Comparison of ENCODE assay signal across 8 mouse cellular contexts in genomic region chr11:70654198-70654922, GRCm38 (mm10). TPM values are rescaled to one million over a fixed set of nuclear protein-coding genes. Genes with fewer than 3 reads are reported as not detected.
DNase-seq lines count a peak whose midpoint lies in the region; ATAC-seq and TF ChIP-seq lines count a peak whose summit lies in the region.

Gene Pfn1 (minus strand): TSS chr11:70654644.

- DNase-seq in forebrain, embryonic 11.5 days (ENCODE audit: low spot score) = peak; percentile 92
- DNase-seq in heart, postnatal 14 days = peak; percentile 78 to 83
- peak; percentile 52 to 79 for DNase-seq in layer of hippocampus, adult 18-20 months (ENCODE audit: low spot score in 2 of 2)
- peak; percentile 88 for DNase-seq in lung, embryonic 14.5 days
- DNase-seq in thymus, adult 18-20 months = peak; percentile 73 to 80

- intact Hi-C loops in heart, postnatal 14 days (cut with DNase I) = loop anchor here (2.0 to 10.0 kb wide), 2 partner anchors 32 to 660 kb away; partner anchors contain the start of genes Gabarap and Phf23

- H3K4me3 ChIP-seq in E14TG2a.4 (replicated peaks; ENCODE audit: low read length) = peak within 1 kb of the TSS; percentile 99
- H3K4me3 ChIP-seq in brown adipose tissue, adult 24 weeks (ENCODE audit: insufficient read depth, low read depth, low read length) = peak within 1 kb of the TSS; percentile 91
- peak within 1 kb of the TSS; percentile 99 for H3K4me3 ChIP-seq in forebrain, embryonic 11.5 days (ENCODE audit: low read depth, low read length)
- H3K4me3 ChIP-seq in lung, embryonic 14.5 days (ENCODE audit: low read depth, low read length) = peak within 1 kb of the TSS; percentile 100
- peak within 1 kb of the TSS; percentile 78 for H3K4me3 ChIP-seq in olfactory bulb, adult 2 months (ENCODE audit: insufficient read depth, low read depth, low read length)

- H3K4me1 ChIP-seq in E14TG2a.4 (replicated peaks; ENCODE audit: low read depth, low read length) = peaks cover 70% of the 10 kb centered on the region
- H3K4me1 ChIP-seq in brown adipose tissue, adult 24 weeks (ENCODE audit: control insufficient read depth, insufficient read depth, insufficient read length, low read length) = no peaks in the 10 kb centered on the region
- H3K4me1 ChIP-seq in forebrain, embryonic 11.5 days (replicated peaks; ENCODE audit: control insufficient read depth, insufficient read depth, low read length) = peaks cover 29% of the 10 kb centered on the region
- peaks cover 26% of the 10 kb centered on the region for H3K4me1 ChIP-seq in lung, embryonic 14.5 days (ENCODE audit: insufficient read depth)
- H3K4me1 ChIP-seq in olfactory bulb, adult 2 months (ENCODE audit: control insufficient read depth, insufficient read depth, low read length) = peaks cover 20% of the 10 kb centered on the region

- H3K36me3 ChIP-seq in E14TG2a.4 (ENCODE audit: insufficient read depth, low read length) = peaks cover 44% of the 10 kb centered on the region
- H3K36me3 ChIP-seq in forebrain, embryonic 11.5 days (ENCODE audit: control insufficient read depth, insufficient read depth, low read length) = peaks cover 18% of the 10 kb centered on the region
- peaks cover 43% of the 10 kb centered on the region for H3K36me3 ChIP-seq in lung, embryonic 14.5 days (ENCODE audit: insufficient read depth)

- no peak for TF ChIP-seq CTCF in E14TG2a.4 (conservative IDR thresholded peaks at IDR 0.05; ENCODE audit: low read length)
- TF ChIP-seq CTCF in lung, embryonic 14.5 days (IDR thresholded peaks at IDR 0.05; ENCODE audit: low read depth) = no peak
- TF ChIP-seq CTCF in olfactory bulb, adult 2 months (IDR thresholded peaks at IDR 0.05; ENCODE audit: insufficient read depth, low read depth, low read length) = no peak

- peak within 1 kb of the TSS; percentile 97 for H3K4me2 ChIP-seq in forebrain, embryonic 11.5 days (ENCODE audit: low read depth, low read length, severe bottlenecking)
- H3K4me2 ChIP-seq in lung, embryonic 14.5 days = peak within 1 kb of the TSS; percentile 97

- peaks cover 44% of the 10 kb centered on the region for H3K9me3 ChIP-seq in E14TG2a.4 (ENCODE audit: low read length)
- no peaks in the 10 kb centered on the region for H3K9me3 ChIP-seq in forebrain, embryonic 11.5 days (ENCODE audit: control insufficient read depth, low read length)
- H3K9me3 ChIP-seq in lung, embryonic 14.5 days (ENCODE audit: low read depth, low read length) = no peaks in the 10 kb centered on the region

- WGBS in forebrain, embryonic 11.5 days = under 1% methylated on average over 57 of the region's 61 CpGs
- 1% methylated on average over 60 of the region's 61 CpGs for WGBS in lung, embryonic 14.5 days
- WGBS in olfactory bulb, adult 2 months = under 1% methylated on average over 61 of the region's 61 CpGs

- peaks cover 5% of the 10 kb centered on the region; the same call in 1 of the 2 replicates for H3K27me3 ChIP-seq in E14TG2a.4 (ENCODE audit: insufficient read depth, low read length)
- no peaks in the 10 kb centered on the region for H3K27me3 ChIP-seq in forebrain, embryonic 11.5 days (ENCODE audit: control insufficient read depth, insufficient read depth, low read length)
- H3K27me3 ChIP-seq in lung, embryonic 14.5 days (ENCODE audit: insufficient read depth, low read length) = no peaks in the 10 kb centered on the region

- H3K27ac ChIP-seq in brown adipose tissue, adult 24 weeks (replicated peaks; ENCODE audit: low read depth, low read length) = peak within 1 kb of the TSS; percentile 93
- H3K27ac ChIP-seq in forebrain, embryonic 11.5 days (ENCODE audit: low read depth, low read length) = peak within 1 kb of the TSS; percentile 94
- H3K27ac ChIP-seq in lung, embryonic 14.5 days (ENCODE audit: low read depth) = peak within 1 kb of the TSS; percentile 99
- peak within 1 kb of the TSS; percentile 80 for H3K27ac ChIP-seq in olfactory bulb, adult 2 months (ENCODE audit: insufficient read depth, low read depth, low read length)

- TF ChIP-seq POLR2A in olfactory bulb, adult 2 months (IDR thresholded peaks at IDR 0.05; ENCODE audit: insufficient read depth, low read depth, low read length) = peak; percentile 75

- ATAC-seq in forebrain, embryonic 11.5 days (replicated peaks; ENCODE audit: low FRiP score) = peak; percentile 38
- peak; percentile 42 for ATAC-seq in lung, embryonic 14.5 days (ENCODE audit: insufficient read depth)

- H3K9ac ChIP-seq in forebrain, embryonic 11.5 days (ENCODE audit: low read length) = peak within 1 kb of the TSS; percentile 98
- peak within 1 kb of the TSS; percentile 97 for H3K9ac ChIP-seq in lung, embryonic 14.5 days

RNA-seq across cellular contexts. Expression of gene Pfn1, which starts in this region (rescaled TPM):
- 244 and 265 TPM in 2 replicates for polyA plus RNA-seq in brown adipose tissue, adult 24 weeks (2012; ENCODE audit: insufficient read depth, insufficient read length, missing spikeins)
- polyA plus RNA-seq in forebrain, embryonic 11.5 days (2014; fragmentation: Nextera tagmentation; extraction: Ambion mirVana) = 1,387 and 1,399 TPM in 2 replicates
- 100 to 1,000 TPM; 326 to 379 TPM for total RNA-seq in heart, postnatal 14 days (2021)
- 100 to 1,000 TPM; 326 to 341 TPM for total RNA-seq in layer of hippocampus, adult 18-20 months (2021)
- polyA plus RNA-seq in lung, embryonic 14.5 days (2014; fragmentation: Nextera tagmentation; extraction: Ambion mirVana) = 2,124 and 2,138 TPM in 2 replicates
- polyA plus RNA-seq in olfactory bulb, adult 2 months (2012; ENCODE audit: insufficient read depth, insufficient read length, low replicate concordance, missing spikeins) = 496 and 550 TPM in 2 replicates

Comparison
In these comparisons a context has a peak if more than half of its experiments do, and no peak if none do; other contexts are left out.
1. Peak in every context shown above with its lines: DNase-seq, ATAC-seq, H3K4me3 ChIP-seq and H3K27ac ChIP-seq.